Mouse (Mus musculus) embryonic facial prominence, embryonic 13.5 days (tissue): ENCODE results near the gene Rhot1. TPM values are rescaled to one million over a fixed set of nuclear protein-coding genes. Genes with fewer than 3 reads are reported as not detected.
"Not testable (repeated sequence)": the region's sequence is repeated elsewhere in the genome, so short reads cannot be mapped to it uniquely, and the experiment has no call there.

Experiments
- ATAC-seq: fragments of 200-750 bp; cut with Nextera tagmentation; 2 replicates; pipeline ENCODE4 v1.8.0; 2017; ENCODE audit warnings: low read depth; ENCODE audit not compliant: insufficient number of reproducible peaks, insufficient read depth, low FRiP score, low TSS enrichment
- H3K27ac ChIP-seq: fragments of 300-500 bp; sonication (generic); 2 replicates; pipeline ENCODE4 v1.5.1; 2015; ENCODE audit warnings: moderate library complexity, mild to moderate bottlenecking, inconsistent platforms
- H3K27me3 ChIP-seq: fragments of 300-500 bp; sonication (generic); 2 replicates; pipeline ENCODE4 v1.6.1; 2015; ENCODE audit warnings: mild to moderate bottlenecking, inconsistent platforms
- H3K36me3 ChIP-seq: fragments of 300-500 bp; sonication (generic); 2 replicates; pipeline ENCODE4 v1.6.1; 2015; ENCODE audit warnings: mild to moderate bottlenecking, inconsistent platforms
- H3K4me1 ChIP-seq: fragments of 300-500 bp; sonication (generic); 2 replicates; pipeline ENCODE4 v1.6.1; 2015; ENCODE audit warnings: inconsistent platforms
- H3K4me2 ChIP-seq: fragments of 300-500 bp; sonication (generic); 2 replicates; pipeline ENCODE4 v1.6.1; 2015; ENCODE audit warnings: moderate library complexity, mild to moderate bottlenecking, inconsistent platforms
- H3K4me3 ChIP-seq: fragments of 300-500 bp; sonication (generic); 2 replicates; pipeline ENCODE4 v1.5.1; 2015; ENCODE audit warnings: mild to moderate bottlenecking, inconsistent platforms
- H3K9ac ChIP-seq: fragments of 300-500 bp; sonication (generic); 2 replicates; pipeline ENCODE4 v1.6.1; 2015; ENCODE audit warnings: mild to moderate bottlenecking, inconsistent platforms
- H3K9me3 ChIP-seq: fragments of 300-500 bp; sonication (generic); 2 replicates; pipeline ENCODE4 v1.6.1; 2016; ENCODE audit warnings: inconsistent platforms
- WGBS: fragments of 180-500 bp; shearing (Covaris S2); methylation state at CpG from one replicate; pipeline ENCODE4 v1.1.7; 2015; ENCODE audit warnings: mixed read lengths; 5-methylcytosine and 5-hydroxymethylcytosine counted together
- polyA plus RNA-seq: library from polyadenylated mRNA; unstranded; fragments of >200 nt; fragmentation: Nextera tagmentation; extraction: Ambion mirVana; gene quantifications from 2 replicates; pipeline ENCODE4 v1.2.1, GENCODE M21; 2015

Rhot1 gene
- polyA plus RNA-seq, 1 experiment from 2014 or later, result 52.8 TPM

DNA sequence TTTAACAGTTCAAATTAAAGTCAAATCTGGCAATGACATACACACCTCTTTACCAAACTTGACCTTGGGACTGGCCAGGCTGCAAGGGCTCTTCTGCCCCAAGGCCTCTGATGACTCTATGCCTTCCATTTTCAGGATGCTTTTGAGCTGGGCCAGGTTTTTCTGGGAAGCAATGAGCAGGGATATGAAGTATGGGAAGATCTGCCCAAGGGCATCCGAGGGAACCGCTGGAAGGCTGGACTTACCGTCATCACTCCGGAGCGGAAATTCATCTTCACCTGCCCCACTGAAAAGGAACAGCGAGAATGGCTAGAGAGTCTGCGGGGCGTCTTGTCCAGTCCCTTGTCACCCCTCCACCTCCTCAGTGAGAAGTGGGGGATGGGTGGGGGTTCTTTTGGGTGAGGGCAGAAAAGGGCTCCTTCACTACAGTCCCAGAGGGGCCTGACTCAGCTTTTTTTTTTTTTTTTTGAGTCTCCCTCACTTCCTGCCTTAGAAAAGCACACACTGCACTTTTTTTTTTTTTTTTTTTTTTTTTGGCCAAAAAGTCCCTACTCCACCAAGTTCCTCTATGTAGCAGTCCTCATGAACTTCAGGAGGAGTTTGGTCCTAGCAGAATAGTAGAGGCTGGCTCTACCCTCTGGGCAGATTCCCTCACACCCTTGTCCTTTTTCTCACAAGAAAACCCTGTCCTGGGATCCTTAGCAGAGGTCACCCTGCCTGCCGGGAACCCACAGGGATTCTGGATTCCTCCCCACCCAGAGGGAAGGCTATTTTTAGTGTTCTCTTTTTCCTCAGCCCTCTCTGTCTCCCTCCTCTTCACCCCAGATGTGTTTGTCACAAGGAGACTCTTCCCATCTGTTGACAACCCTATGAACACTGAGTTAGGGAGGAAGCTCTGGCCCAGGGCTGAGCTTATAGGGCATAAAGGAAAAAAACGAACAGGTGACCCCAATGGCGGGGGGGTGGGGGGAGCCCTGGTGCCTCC is 31.6 kb upstream of the Rhot1 start:
- no peaks in the 10 kb centered on the region for H3K36me3 ChIP-seq
- no peak overlapping the region for H3K4me2 ChIP-seq
- 72% methylated on average over 11 of the region's 11 CpGs for WGBS
- H3K9ac ChIP-seq, result no peak overlapping the region
- no peak overlapping the region for H3K4me3 ChIP-seq
- H3K27ac ChIP-seq, result no peak overlapping the region
- H3K27me3 ChIP-seq, result no peaks in the 10 kb centered on the region
- no peaks in the 10 kb centered on the region for H3K9me3 ChIP-seq
- no peaks in the 10 kb centered on the region for H3K4me1 ChIP-seq
- no peak for ATAC-seq

GRCm38 (mm10) chr11:80178316-80178715 is 30.5 kb upstream of the Rhot1 start:
- no peaks in the 10 kb centered on the region for H3K36me3 ChIP-seq
- ATAC-seq, result no peak
- no peak overlapping the region for H3K9ac ChIP-seq
- WGBS, result 81% methylated on average over 8 of the region's 8 CpGs
- H3K27me3 ChIP-seq, result no peaks in the 10 kb centered on the region
- H3K4me2 ChIP-seq, result no peak overlapping the region
- H3K9me3 ChIP-seq, result no peaks in the 10 kb centered on the region
- H3K27ac ChIP-seq, result no peak overlapping the region
- no peaks in the 10 kb centered on the region for H3K4me1 ChIP-seq
- H3K4me3 ChIP-seq, result no peak overlapping the region

- Histone ChIP-seq H3K4me1 (peaks cover 5% of the 10 kb centered on the region; the same call in 1 of the 2 replicates), H3K27ac (no peak overlapping the region), H3K36me3 (no peaks in the 10 kb centered on the region), H3K4me2 (no peak overlapping the region), H3K9ac (no peak overlapping the region), H3K4me3 (no peak overlapping the region), H3K27me3 (no peaks in the 10 kb centered on the region), H3K9me3 (no peaks in the 10 kb centered on the region)
- 75% methylated on average over 5 of the region's 5 CpGs for WGBS
- no peak for ATAC-seq
These were observed 27.6 kb upstream of the Rhot1 start for GRCm38 (mm10) chr11:80181021-80181749.

- not testable (repeated sequence) for ATAC-seq, H3K36me3 ChIP-seq, H3K27me3 ChIP-seq, H3K9me3 ChIP-seq, H3K4me1 ChIP-seq
- 41% methylated on average over 12 of the region's 12 CpGs for WGBS
- Histone ChIP-seq H3K27ac (peak overlapping the region; percentile 85; the same call in 1 of the 2 replicates), H3K4me3 (peak overlapping the region; percentile 65), H3K9ac (peak overlapping the region; percentile 84), H3K4me2 (peak overlapping the region; percentile 78)
These were observed 25.6 kb upstream of the Rhot1 start for GRCm38 (mm10) chr11:80183054-80183704.

GRCm38 (mm10) chr11:80183705-80184255 is 25.0 kb upstream of the Rhot1 start, which contains the start of gene Rnf135:
Rnf135 (plus strand) TSS chr11:80183851.
- 1% methylated on average over 33 of the region's 33 CpGs for WGBS
- H3K4me3 ChIP-seq, result peak within 1 kb of the TSS; percentile 65
- H3K27me3 ChIP-seq, result no peaks in the 10 kb centered on the region
- peak within 1 kb of the TSS; percentile 84 for H3K9ac ChIP-seq
- ATAC-seq, result peak; percentile 56; the same call in 1 of the 2 replicates
- peaks cover 5% of the 10 kb centered on the region; the same call in 1 of the 2 replicates for H3K4me1 ChIP-seq
- no peaks in the 10 kb centered on the region for H3K36me3 ChIP-seq
- H3K4me2 ChIP-seq, result peak within 1 kb of the TSS; percentile 78
- peak within 1 kb of the TSS; percentile 85 for H3K27ac ChIP-seq
- no peaks in the 10 kb centered on the region for H3K9me3 ChIP-seq

GRCm38 (mm10) chr11:80184531-80185071 is 24.2 kb upstream of the Rhot1 start:
- Histone ChIP-seq H3K27me3 (no peaks in the 10 kb centered on the region), H3K27ac (no peak overlapping the region)

DNA sequence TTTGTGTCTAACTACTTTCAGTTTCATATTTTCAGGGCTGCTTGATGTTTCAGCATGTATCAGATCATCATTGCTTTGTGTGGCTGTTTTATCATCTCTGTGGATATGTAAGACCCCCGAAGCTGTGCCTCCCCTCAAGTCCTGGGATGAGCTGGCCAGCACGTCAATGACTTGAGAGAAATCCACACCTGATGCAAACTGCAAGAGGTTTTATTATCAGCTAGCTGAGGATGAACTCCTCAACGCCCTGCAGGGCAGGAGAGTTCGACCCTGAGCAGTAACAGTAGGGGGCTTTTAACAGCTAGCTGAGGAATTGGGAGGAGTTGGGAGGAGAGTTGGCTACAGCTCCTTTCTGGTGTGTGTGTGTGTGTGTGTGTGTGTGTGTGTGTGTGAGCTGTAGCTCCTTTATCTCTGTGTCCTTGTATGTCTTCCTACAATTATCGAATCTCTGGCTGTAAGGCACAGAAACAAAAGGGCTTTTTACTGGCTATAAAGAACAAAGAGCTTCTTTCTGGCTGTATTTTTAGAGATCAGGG is 23.3 kb upstream of the Rhot1 start:
- 59% methylated on average over 5 of the region's 5 CpGs for WGBS
- not testable (repeated sequence) for H3K4me2 ChIP-seq, H3K36me3 ChIP-seq, H3K27ac ChIP-seq, H3K9ac ChIP-seq, H3K27me3 ChIP-seq, ATAC-seq, H3K9me3 ChIP-seq, H3K4me3 ChIP-seq, H3K4me1 ChIP-seq

More at GRCm38 (mm10) chr11:80184531-80185071, 24.2 kb upstream of the Rhot1 start:
- Histone ChIP-seq H3K4me2 (peak overlapping the region; percentile 78), H3K9me3 (no peaks in the 10 kb centered on the region), H3K36me3 (no peaks in the 10 kb centered on the region), H3K4me3 (peak overlapping the region; percentile 65), H3K4me1 (peaks cover 5% of the 10 kb centered on the region; the same call in 1 of the 2 replicates), H3K9ac (peak overlapping the region; percentile 84; the same call in 1 of the 2 replicates)
- ATAC-seq, result no peak
- 84% methylated on average over 6 of the region's 6 CpGs for WGBS

DNA sequence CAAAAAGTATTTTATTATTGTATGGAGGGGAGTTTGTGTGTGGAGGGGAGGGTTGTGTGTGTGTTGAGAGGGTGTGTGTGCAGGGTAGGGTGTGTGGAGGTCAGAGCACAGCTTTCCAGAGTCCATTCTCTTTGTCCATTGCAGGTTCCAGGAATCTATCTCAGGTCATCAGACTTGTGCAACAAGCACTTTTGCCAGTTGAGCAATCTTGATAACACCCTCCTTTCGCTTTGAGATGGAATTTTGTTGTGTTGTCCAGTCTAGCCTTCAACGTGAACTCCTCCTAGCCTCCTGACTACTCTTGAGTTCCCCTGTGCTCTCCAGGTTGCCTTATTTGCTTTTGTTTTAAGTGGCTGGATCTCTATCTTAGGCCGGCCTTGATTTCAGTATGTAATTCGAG is 18.5 kb upstream of the Rhot1 start:
- Histone ChIP-seq H3K27ac (no peak overlapping the region), H3K4me2 (no peak overlapping the region), H3K4me1 (no peaks in the 10 kb centered on the region), H3K9ac (no peak overlapping the region), H3K27me3 (no peaks in the 10 kb centered on the region), H3K36me3 (peaks cover 8% of the 10 kb centered on the region), H3K9me3 (no peaks in the 10 kb centered on the region; the same call in 1 of the 2 replicates), H3K4me3 (no peak overlapping the region)
- 61% methylated on average over 4 of the region's 4 CpGs for WGBS
- ATAC-seq, result no peak

DNA sequence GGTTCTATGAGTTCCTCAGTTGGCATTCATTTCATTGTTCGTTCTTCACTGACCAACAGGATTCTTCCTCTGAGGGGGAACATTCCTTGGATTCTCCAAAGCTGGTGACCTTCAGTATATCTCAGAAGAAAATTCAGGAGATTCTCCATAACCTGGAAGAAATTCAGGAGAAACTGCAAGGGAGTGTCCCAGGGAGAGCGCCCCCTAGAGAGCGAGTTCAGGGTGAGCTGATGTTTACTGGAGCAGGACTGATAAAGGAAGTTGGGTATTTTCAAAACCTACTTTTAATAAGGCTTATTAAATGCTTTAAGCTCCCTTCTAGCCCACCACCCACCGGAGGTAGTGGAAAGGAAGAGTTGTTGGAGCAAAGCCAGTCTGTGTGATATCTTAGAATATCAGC is 15.0 kb upstream of the Rhot1 start:
- 69% methylated on average over 4 of the region's 4 CpGs for WGBS
- no peaks in the 10 kb centered on the region for H3K4me1 ChIP-seq
- H3K4me2 ChIP-seq, result no peak overlapping the region
- H3K36me3 ChIP-seq, result peaks cover 8% of the 10 kb centered on the region
- no peak overlapping the region for H3K27ac ChIP-seq
- no peaks in the 10 kb centered on the region; the same call in 1 of the 2 replicates for H3K9me3 ChIP-seq
- no peaks in the 10 kb centered on the region for H3K27me3 ChIP-seq
- H3K9ac ChIP-seq, result no peak overlapping the region
- no peak for ATAC-seq
- no peak overlapping the region for H3K4me3 ChIP-seq

- Histone ChIP-seq H3K4me3 (no peak overlapping the region), H3K36me3 (peaks cover 12% of the 10 kb centered on the region), H3K4me2 (no peak overlapping the region), H3K27me3 (no peaks in the 10 kb centered on the region), H3K27ac (no peak overlapping the region), H3K9ac (no peak overlapping the region), H3K9me3 (no peaks in the 10 kb centered on the region; the same call in 1 of the 2 replicates), H3K4me1 (no peaks in the 10 kb centered on the region)
- no peak for ATAC-seq
- WGBS, result 86% methylated on average over 7 of the region's 7 CpGs
These were observed 12.5 kb upstream of the Rhot1 start for GRCm38 (mm10) chr11:80196351-80196750.
